In the genomic region with DNA sequence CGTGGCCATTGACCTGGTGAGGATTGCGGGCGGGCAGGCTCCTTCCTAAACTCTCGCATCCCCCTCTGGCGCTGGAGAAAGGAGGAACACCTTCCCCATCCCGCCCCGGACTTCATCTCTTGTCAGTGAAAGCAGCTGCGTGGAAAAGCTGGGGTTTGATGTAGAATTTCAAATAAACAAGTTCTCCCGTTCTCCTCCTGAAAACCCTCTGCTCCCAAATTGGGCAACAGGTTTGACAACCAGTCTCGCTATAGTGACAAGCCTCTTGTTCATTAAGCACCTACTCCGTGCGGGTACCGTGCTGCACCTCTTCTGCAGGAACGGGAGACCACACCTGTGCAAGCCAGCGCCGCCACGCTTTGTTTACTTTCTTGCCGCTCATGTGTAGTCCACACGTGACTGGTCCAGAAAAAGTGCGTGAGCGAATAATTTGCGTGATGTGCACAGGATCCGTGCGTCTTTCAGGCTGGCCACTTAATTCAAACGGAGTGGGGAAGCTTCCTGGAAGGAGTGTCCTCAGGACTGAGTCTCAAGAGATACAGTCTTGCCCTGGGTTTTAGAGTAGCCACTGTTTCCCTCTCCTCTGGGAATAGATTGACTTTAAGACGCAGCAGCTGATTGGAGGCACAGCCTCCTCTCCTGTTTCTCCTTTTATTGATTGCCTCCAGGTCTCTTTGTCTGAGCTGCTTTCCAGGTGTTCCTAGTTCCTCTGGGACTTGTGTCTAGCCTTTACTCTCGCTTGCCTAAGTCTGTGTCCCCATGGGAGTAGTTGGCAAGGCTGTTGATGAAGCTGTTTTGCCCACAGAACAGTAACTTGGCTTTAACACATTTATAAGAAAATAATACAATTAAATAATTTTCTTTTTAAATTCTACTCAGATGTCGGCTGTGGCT, we compare ENCODE assay signal across 7 mouse cellular contexts. TPM values are rescaled to one million over a fixed set of nuclear protein-coding genes. Genes with fewer than 3 reads are reported as not detected.
DNase-seq lines count a peak whose midpoint lies in the region; ATAC-seq lines count a peak whose summit lies in the region.

No protein-coding gene starts in this region.

- H3K9me3 ChIP-seq in megakaryocyte, embryonic 14.5 days = no peaks in the 10 kb centered on the region
- H3K9me3 ChIP-seq in embryonic facial prominence, embryonic 15.5 days (replicated peaks) = no peaks in the 10 kb centered on the region
- no peaks in the 10 kb centered on the region for H3K9me3 ChIP-seq in limb, embryonic 10.5 days (replicated peaks)

- H3K9ac ChIP-seq in embryonic facial prominence, embryonic 15.5 days = peak overlapping the region; percentile 35; the same call in 1 of the 2 replicates

- peak; percentile 58 for DNase-seq in limb, embryonic 10.5 days (ENCODE audit: low spot score)
- DNase-seq in neural tube, embryonic 10.5 days (ENCODE audit: extremely low spot score, low spot score) = peak; percentile 49
- no peak for DNase-seq in spleen, adult 18-20 months
- no peak for DNase-seq in layer of hippocampus, adult 8-10 months (ENCODE audit: low spot score in 2 of 2)

- H3K36me3 ChIP-seq in megakaryocyte, embryonic 14.5 days (replicated peaks; ENCODE audit: low read length) = no peaks in the 10 kb centered on the region
- no peaks in the 10 kb centered on the region for H3K36me3 ChIP-seq in embryonic facial prominence, embryonic 15.5 days
- H3K36me3 ChIP-seq in limb, embryonic 10.5 days = no peaks in the 10 kb centered on the region

- peaks cover 34% of the 10 kb centered on the region for H3K27me3 ChIP-seq in megakaryocyte, embryonic 14.5 days (replicated peaks)
- peaks cover 28% of the 10 kb centered on the region for H3K27me3 ChIP-seq in embryonic facial prominence, embryonic 15.5 days
- peaks cover 54% of the 10 kb centered on the region for H3K27me3 ChIP-seq in limb, embryonic 10.5 days (ENCODE audit: low read depth, poor library complexity, severe bottlenecking)

- peak overlapping the region; percentile 93 for H3K4me3 ChIP-seq in megakaryocyte, embryonic 14.5 days (replicated peaks)
- peak overlapping the region; percentile 54 for H3K4me3 ChIP-seq in embryonic facial prominence, embryonic 15.5 days (replicated peaks)
- H3K4me3 ChIP-seq in limb, embryonic 10.5 days = peak overlapping the region; percentile 69

- H3K4me2 ChIP-seq in embryonic facial prominence, embryonic 15.5 days (replicated peaks) = peak overlapping the region; percentile 100

- no peak overlapping the region for H3K27ac ChIP-seq in embryonic facial prominence, embryonic 15.5 days (replicated peaks)
- peak overlapping the region; percentile 59 for H3K27ac ChIP-seq in limb, embryonic 10.5 days

- peaks cover 34% of the 10 kb centered on the region for H3K4me1 ChIP-seq in megakaryocyte, embryonic 14.5 days
- peaks cover 20% of the 10 kb centered on the region for H3K4me1 ChIP-seq in embryonic facial prominence, embryonic 15.5 days
- H3K4me1 ChIP-seq in limb, embryonic 10.5 days = peaks cover 20% of the 10 kb centered on the region

- whole genome bisulfite sequencing in embryonic facial prominence, embryonic 15.5 days = 4% methylated on average over 28 of the region's 28 CpGs
- 5% methylated on average over 28 of the region's 28 CpGs for WGBS in limb, embryonic 10.5 days

- no peak for ATAC-seq in megakaryocyte, adult 5-6 weeks (ENCODE audit: poor library complexity, severe bottlenecking)
- peak; percentile 56; the same call in 1 of the 2 replicates for ATAC-seq in embryonic facial prominence, embryonic 15.5 days (ENCODE audit: insufficient number of reproducible peaks, low FRiP score, low TSS enrichment, low read depth)

RNA-seq across cellular contexts. Expression of a gene that starts 0.9 kb away (rescaled TPM):
- not detected in 2 replicates for polyA plus RNA-seq in megakaryocyte, embryonic 14.5 days (2012; ENCODE audit: insufficient read depth, low replicate concordance)
- not detected in 2 replicates for total RNA-seq in megakaryocyte, adult 5-6 weeks (2015)
- total RNA-seq in megakaryocyte, adult 5-6 weeks (2017) = 0.33 TPM in 1 of 2 replicates, not detected in the other
- 2.5 and 2.6 TPM in 2 replicates for polyA plus RNA-seq in embryonic facial prominence, embryonic 15.5 days (2015; fragmentation: Nextera tagmentation; extraction: Ambion mirVana)
- 0.40 and 0.53 TPM in 2 replicates for polyA plus RNA-seq in limb, embryonic 10.5 days (2016; fragmentation: Nextera tagmentation; extraction: Ambion mirVana)
- total RNA-seq in layer of hippocampus, adult 8-10 months (2022) = 1 to 10 TPM in 1 of 4 experiments, under 1 TPM in 3; 0.20 to 1.6 (median 0.34) TPM

RNA-seq across cellular contexts. Expression of a gene that starts 16.2 kb away (rescaled TPM):
- 13.3 and 24.8 TPM in 2 replicates for polyA plus RNA-seq in megakaryocyte, embryonic 14.5 days (2012; ENCODE audit: insufficient read depth, low replicate concordance)
- 29.7 and 34.3 TPM in 2 replicates for total RNA-seq in megakaryocyte, adult 5-6 weeks (2015)
- 24.4 and 37.1 TPM in 2 replicates for total RNA-seq in megakaryocyte, adult 5-6 weeks (2017)
- polyA plus RNA-seq in embryonic facial prominence, embryonic 15.5 days (2015; fragmentation: Nextera tagmentation; extraction: Ambion mirVana) = 44.4 and 45.7 TPM in 2 replicates
- polyA plus RNA-seq in limb, embryonic 10.5 days (2016; fragmentation: Nextera tagmentation; extraction: Ambion mirVana) = 58.0 and 63.7 TPM in 2 replicates
- 10 to 100 TPM; 62.6 to 77.1 (median 71.6) TPM for total RNA-seq in layer of hippocampus, adult 8-10 months (2022)

RNA-seq across cellular contexts. Expression of a gene that starts 55.7 kb away (rescaled TPM):
- polyA plus RNA-seq in megakaryocyte, embryonic 14.5 days (2012; ENCODE audit: insufficient read depth, low replicate concordance) = 2.7 TPM in 1 of 2 replicates, not detected in the other
- 41.2 and 43.3 TPM in 2 replicates for total RNA-seq in megakaryocyte, adult 5-6 weeks (2015)
- total RNA-seq in megakaryocyte, adult 5-6 weeks (2017) = 91.2 and 91.3 TPM in 2 replicates
- 28.6 and 34.5 TPM in 2 replicates for polyA plus RNA-seq in embryonic facial prominence, embryonic 15.5 days (2015; fragmentation: Nextera tagmentation; extraction: Ambion mirVana)
- 25.1 and 29.9 TPM in 2 replicates for polyA plus RNA-seq in limb, embryonic 10.5 days (2016; fragmentation: Nextera tagmentation; extraction: Ambion mirVana)
- total RNA-seq in layer of hippocampus, adult 8-10 months (2022) = 10 to 100 TPM; 51.3 to 64.1 (median 54.2) TPM

Comparison
In these comparisons a context has a peak if more than half of its experiments do, and no peak if none do; other contexts are left out.
1. DNase-seq: peak in limb, embryonic 10.5 days (single experiment) and neural tube, embryonic 10.5 days (single experiment); none in spleen, adult 18-20 months (0 of 2) and layer of hippocampus, adult 8-10 months (0 of 2).
2. Peak in every context shown above with its lines, with median percentiles within 50 percentile points of each other: H3K4me3 ChIP-seq.